Mouse (Mus musculus): ENCODE measurements around the gene Gm6793.

DNA sequence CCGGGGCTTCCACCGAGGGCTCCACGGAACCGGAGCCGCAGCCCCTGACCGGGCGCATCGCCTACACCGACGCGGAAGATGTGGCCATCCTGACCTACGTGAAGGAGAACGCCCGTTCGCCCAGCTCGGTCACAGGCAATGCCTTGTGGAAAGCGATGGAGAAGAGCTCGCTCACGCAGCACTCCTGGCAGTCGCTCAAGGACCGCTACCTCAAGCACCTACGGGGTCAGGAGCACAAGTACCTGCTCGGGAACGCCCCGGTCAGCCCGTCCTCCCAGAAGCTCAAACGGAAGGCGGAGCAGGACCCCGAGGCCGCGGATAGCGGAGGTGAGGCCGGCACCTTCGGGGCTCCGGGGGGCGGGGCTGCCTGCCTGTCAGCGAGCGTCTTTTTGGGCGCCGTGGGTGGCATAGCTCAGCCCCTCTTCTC lies 3.0 kb downstream of the Gm6793 start:
- no peak for TF ChIP-seq CHD2 (IDR thresholded peaks at IDR 0.05; ENCODE audit: low read depth, low read length)
- no peak for TF ChIP-seq ZNF384 (IDR thresholded peaks at IDR 0.05; ENCODE audit: low read depth, low read length)

All from ES-E14 (cell line).